Mouse (Mus musculus): ENCODE data around the gene Kcnf1. TPM values are rescaled to one million over a fixed set of nuclear protein-coding genes. Genes with fewer than 3 reads are reported as not detected.
"Not testable (repeated sequence)": the region's sequence is repeated elsewhere in the genome, so short reads cannot be mapped to it uniquely, and the experiment has no call there.

The Kcnf1 gene
- polyA plus RNA-seq, 1 experiment from 2014 or later, result 1.3 TPM

DNA sequence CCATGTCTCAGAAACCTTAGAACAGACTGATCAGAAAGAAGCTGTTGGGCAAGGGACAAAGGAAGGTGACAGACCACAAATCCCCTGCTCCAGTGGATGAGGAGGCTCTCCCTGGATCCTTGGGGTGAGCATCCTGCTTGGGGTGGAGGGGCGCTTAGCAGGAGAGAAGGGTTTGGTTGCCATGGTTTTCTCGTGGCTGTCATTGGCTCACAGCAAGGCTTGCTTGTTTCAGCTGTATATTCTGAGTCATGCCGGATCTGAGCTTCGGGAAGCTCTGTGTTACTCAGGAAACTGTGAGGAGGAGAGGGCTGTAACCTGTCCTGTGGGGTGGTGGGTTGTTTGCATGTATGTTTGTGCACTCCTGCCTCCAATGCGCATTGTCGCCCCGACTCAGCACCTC is 23.8 kb downstream of the Kcnf1 start:
- Histone ChIP-seq H3K9ac (no peak overlapping the region), H3K4me2 (replicated peaks) (no peak overlapping the region), H3K9me3 (replicated peaks) (no peaks in the 10 kb centered on the region), H3K4me3 (no peak overlapping the region), H3K36me3 (no peaks in the 10 kb centered on the region), H3K4me1 (no peaks in the 10 kb centered on the region), H3K27ac (no peak overlapping the region), H3K27me3 (no peaks in the 10 kb centered on the region)
- ATAC-seq (ENCODE audit: low FRiP score), result no peak
- 80% methylated on average over 7 of the region's 7 CpGs for WGBS

DNA sequence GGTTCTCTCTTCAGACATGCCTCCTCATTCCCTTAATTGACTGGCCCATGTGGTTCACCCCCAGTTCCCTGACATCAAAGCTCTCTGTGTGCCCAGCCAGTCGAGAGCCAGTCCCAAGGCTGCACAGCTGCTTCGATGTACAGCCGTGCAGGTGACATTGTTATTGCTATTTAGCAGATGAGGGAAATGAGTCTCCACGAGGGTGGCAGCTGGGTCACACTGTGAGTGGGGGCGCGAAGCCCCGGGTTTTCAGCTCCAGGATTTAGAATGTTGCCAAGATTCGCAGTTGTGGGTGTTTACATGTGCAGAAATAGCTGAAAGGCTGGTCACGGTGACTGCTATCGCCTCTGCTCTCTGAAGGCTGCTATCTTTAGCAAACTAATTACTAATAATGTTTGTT is 27.8 kb downstream of the Kcnf1 start:
- no peak overlapping the region for H3K4me2 ChIP-seq (replicated peaks)
- H3K27me3 ChIP-seq, result no peaks in the 10 kb centered on the region
- no peaks in the 10 kb centered on the region for H3K4me1 ChIP-seq
- ATAC-seq (ENCODE audit: low FRiP score), result no peak
- no peak overlapping the region for H3K4me3 ChIP-seq
- no peaks in the 10 kb centered on the region for H3K9me3 ChIP-seq (replicated peaks)
- 71% methylated on average over 10 of the region's 10 CpGs for WGBS
- H3K36me3 ChIP-seq, result no peaks in the 10 kb centered on the region
- no peak overlapping the region for H3K27ac ChIP-seq
- H3K9ac ChIP-seq, result no peak overlapping the region

DNA sequence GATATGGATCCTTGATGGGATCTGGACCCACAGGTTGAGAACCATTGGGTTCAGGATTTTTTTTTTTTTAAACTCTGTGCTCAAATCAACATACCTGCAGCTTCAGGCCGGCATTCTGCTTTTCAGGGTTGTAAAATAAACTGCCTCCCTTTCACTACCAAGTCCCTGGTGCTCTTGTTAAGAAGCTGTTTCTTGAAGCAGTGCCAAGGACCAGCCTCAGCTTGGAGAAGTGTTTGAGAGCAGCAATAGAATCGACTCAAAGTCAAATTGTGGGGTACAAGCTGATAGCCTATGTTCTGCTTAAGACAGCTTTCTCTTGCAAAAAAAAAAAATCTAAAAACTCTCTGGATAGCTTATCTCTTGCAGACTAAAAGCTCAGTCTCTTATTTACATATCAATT is 34.9 kb downstream of the Kcnf1 start:
- H3K9ac ChIP-seq, result no peak overlapping the region
- H3K27ac ChIP-seq, result no peak overlapping the region
- ATAC-seq (ENCODE audit: low FRiP score), result no peak
- H3K27me3 ChIP-seq, result no peaks in the 10 kb centered on the region
- H3K4me2 ChIP-seq (replicated peaks), result no peak overlapping the region
- no peaks in the 10 kb centered on the region for H3K9me3 ChIP-seq (replicated peaks)
- 65% methylated on average over 2 of the region's 2 CpGs for WGBS
- no peaks in the 10 kb centered on the region for H3K36me3 ChIP-seq
- H3K4me3 ChIP-seq, result no peak overlapping the region
- no peaks in the 10 kb centered on the region for H3K4me1 ChIP-seq

DNA sequence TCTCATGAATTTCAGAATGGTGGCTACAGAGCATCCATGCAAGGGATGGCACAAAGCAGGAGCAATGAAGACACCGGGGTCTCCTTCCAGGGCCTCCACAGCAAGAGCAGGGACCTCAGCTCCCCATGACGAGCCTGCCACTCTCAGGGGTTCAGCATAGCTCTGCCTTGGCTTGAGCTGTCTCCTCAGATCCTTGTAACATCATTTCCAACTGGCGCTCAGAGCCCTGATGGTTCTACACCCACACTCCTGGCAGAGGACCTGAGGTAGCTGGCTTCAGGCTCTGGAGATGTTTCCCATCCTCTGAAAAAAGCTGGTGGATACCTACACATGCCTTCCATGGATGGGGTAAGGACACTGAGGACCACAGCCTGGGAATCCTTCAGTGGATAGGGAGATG is 36.3 kb downstream of the Kcnf1 start:
- Histone ChIP-seq H3K27ac (no peak overlapping the region), H3K36me3 (no peaks in the 10 kb centered on the region), H3K9ac (no peak overlapping the region), H3K9me3 (replicated peaks) (no peaks in the 10 kb centered on the region), H3K4me1 (no peaks in the 10 kb centered on the region), H3K4me2 (replicated peaks) (no peak overlapping the region), H3K27me3 (no peaks in the 10 kb centered on the region), H3K4me3 (no peak overlapping the region)
- WGBS, result 88% methylated on average over 3 of the region's 3 CpGs
- no peak for ATAC-seq (ENCODE audit: low FRiP score)

DNA sequence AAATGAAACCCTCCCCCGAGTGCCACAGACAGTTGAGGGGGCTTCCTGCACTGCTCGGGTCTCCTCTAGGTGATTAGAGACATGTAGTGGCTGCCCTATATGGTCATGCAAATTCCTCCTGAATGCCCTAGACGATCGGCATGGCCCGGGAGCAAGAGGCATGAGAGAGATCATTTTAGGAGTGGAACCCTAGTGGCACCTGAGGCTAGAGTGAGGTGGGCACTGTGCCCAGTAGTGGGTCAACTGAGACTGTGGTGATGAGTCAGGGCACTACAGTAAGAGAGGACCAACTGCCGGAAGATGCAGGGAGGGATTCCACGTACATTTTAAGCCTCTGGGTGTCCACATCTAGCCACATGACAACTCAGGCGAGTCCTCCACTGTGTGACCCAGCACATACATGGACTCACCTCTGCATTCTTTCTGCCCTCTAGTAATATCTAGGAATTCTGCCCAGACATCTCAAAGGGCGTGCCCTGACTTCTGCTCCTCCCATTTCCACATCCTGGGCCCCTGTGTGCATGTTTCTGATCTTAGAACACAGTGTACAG is 42.1 kb downstream of the Kcnf1 start:
- Histone ChIP-seq H3K9ac (no peak overlapping the region), H3K4me2 (replicated peaks) (no peak overlapping the region), H3K4me3 (no peak overlapping the region), H3K27ac (no peak overlapping the region), H3K36me3 (no peaks in the 10 kb centered on the region), H3K4me1 (no peaks in the 10 kb centered on the region), H3K9me3 (replicated peaks) (no peaks in the 10 kb centered on the region), H3K27me3 (no peaks in the 10 kb centered on the region)
- no peak for ATAC-seq (ENCODE audit: low FRiP score)
- WGBS, result 76% methylated on average over 9 of the region's 9 CpGs

DNA sequence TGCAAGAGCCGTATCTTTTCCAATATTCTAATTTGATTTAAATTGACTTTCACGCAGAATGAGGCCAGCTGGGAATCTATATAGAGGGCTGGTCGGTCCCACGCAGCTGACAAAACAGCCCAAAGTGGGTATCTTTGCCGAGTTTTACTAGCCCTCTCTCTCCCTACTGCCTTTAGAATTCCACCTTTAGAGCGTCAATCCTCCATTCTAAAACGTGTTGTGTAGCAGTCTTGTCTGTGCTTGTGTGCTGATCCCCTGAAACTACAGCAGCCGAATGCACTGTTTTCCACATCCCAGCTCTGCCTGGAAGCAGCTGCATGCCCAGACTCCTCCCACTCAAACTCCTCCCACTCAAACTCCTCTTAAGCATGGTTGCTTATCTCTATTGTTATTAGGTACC is 44.4 kb downstream of the Kcnf1 start:
- Histone ChIP-seq H3K4me3 (no peak overlapping the region), H3K36me3 (no peaks in the 10 kb centered on the region), H3K9me3 (replicated peaks) (no peaks in the 10 kb centered on the region), H3K4me1 (no peaks in the 10 kb centered on the region), H3K27ac (no peak overlapping the region), H3K27me3 (no peaks in the 10 kb centered on the region), H3K4me2 (replicated peaks) (no peak overlapping the region), H3K9ac (no peak overlapping the region)
- ATAC-seq (ENCODE audit: low FRiP score), result no peak
- WGBS, result 69% methylated on average over 8 of the region's 8 CpGs

DNA sequence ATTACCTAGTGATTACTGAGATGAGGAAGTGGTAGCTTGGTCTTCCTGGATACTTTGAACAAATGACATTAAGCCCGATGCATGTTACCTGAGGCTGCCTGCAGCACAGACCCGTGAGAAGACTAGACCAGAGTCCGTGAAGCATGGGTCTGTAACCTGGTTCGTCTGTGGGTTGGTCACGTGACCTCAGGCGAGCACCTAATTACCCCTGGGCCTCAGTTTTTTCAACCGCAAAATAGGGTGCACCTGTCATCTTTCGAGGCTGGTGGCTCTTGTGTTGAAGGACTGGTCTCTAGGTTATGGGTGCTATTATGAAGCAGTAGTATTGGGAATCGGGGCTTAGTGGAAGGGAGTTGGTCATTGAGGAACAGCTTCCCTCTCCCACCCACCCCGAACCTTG is 45.1 kb downstream of the Kcnf1 start:
- Histone ChIP-seq H3K9ac (no peak overlapping the region), H3K36me3 (no peaks in the 10 kb centered on the region), H3K4me3 (no peak overlapping the region), H3K4me1 (no peaks in the 10 kb centered on the region), H3K9me3 (replicated peaks) (no peaks in the 10 kb centered on the region), H3K27me3 (no peaks in the 10 kb centered on the region), H3K4me2 (replicated peaks) (no peak overlapping the region), H3K27ac (no peak overlapping the region)
- WGBS, result 90% methylated on average over 10 of the region's 10 CpGs
- ATAC-seq (ENCODE audit: low FRiP score), result no peak

DNA sequence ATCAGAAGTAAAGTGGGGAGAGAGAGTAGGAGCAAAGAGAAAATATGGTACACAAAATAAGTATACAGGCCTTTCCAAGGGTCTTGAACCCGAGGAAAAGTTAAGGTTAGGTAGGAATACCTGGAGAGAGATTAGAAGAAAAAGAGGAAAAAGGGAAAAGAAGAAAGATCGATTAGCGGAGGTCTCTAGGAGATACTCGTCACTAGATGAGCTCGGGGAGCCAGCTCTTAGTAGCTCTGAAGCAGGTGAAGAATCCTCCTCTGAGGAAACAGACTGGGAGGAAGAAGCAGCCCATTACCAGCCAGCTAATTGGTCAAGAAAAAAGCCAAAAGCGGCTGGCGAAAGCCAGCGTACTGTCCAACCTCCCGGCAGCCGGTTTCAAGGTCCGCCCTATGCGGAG is 53.8 kb downstream of the Kcnf1 start:
- not testable (repeated sequence) for H3K4me1 ChIP-seq; H3K9ac ChIP-seq; H3K4me2 ChIP-seq (replicated peaks); H3K36me3 ChIP-seq; H3K4me3 ChIP-seq; H3K27ac ChIP-seq; H3K27me3 ChIP-seq; ATAC-seq (ENCODE audit: low FRiP score); H3K9me3 ChIP-seq (replicated peaks)
- WGBS, result 97% methylated on average over 11 of the region's 12 CpGs

Other genes starting within 250 kb of the Kcnf1 start
- 3.3 and 3.6 TPM in 2 replicates for gene Pqlc3, start 176.5 kb downstream of the Kcnf1 start, polyA plus RNA-seq (2016; fragmentation: Nextera tagmentation; extraction: Ambion mirVana)
- gene 2410004P03Rik, start 165.2 kb downstream of the Kcnf1 start, polyA plus RNA-seq (2016; fragmentation: Nextera tagmentation; extraction: Ambion mirVana), result 3.5 TPM in 2 replicates
- gene Pdia6, start 89.7 kb upstream of the Kcnf1 start, polyA plus RNA-seq (2016; fragmentation: Nextera tagmentation; extraction: Ambion mirVana), result 506 and 515 TPM in 2 replicates
- 0.60 and 0.85 TPM in 2 replicates for gene Atp6v1c2, start 152.5 kb upstream of the Kcnf1 start, polyA plus RNA-seq (2016; fragmentation: Nextera tagmentation; extraction: Ambion mirVana)
- gene Nol10, start 171.6 kb upstream of the Kcnf1 start, polyA plus RNA-seq (2016; fragmentation: Nextera tagmentation; extraction: Ambion mirVana), result 28.1 and 30.0 TPM in 2 replicates